Mouse (Mus musculus): ENCODE data around the gene Primpol. TPM values are rescaled to one million over a fixed set of nuclear protein-coding genes. Genes with fewer than 3 reads are reported as not detected.
A peak's percentile ranks its signal among the peaks of the same experiment; 100 is the strongest.

Gene Primpol
- 0.81 and 1.8 TPM in 2 replicates for polyA plus RNA-seq (2012; rRNA removed)

DNA sequence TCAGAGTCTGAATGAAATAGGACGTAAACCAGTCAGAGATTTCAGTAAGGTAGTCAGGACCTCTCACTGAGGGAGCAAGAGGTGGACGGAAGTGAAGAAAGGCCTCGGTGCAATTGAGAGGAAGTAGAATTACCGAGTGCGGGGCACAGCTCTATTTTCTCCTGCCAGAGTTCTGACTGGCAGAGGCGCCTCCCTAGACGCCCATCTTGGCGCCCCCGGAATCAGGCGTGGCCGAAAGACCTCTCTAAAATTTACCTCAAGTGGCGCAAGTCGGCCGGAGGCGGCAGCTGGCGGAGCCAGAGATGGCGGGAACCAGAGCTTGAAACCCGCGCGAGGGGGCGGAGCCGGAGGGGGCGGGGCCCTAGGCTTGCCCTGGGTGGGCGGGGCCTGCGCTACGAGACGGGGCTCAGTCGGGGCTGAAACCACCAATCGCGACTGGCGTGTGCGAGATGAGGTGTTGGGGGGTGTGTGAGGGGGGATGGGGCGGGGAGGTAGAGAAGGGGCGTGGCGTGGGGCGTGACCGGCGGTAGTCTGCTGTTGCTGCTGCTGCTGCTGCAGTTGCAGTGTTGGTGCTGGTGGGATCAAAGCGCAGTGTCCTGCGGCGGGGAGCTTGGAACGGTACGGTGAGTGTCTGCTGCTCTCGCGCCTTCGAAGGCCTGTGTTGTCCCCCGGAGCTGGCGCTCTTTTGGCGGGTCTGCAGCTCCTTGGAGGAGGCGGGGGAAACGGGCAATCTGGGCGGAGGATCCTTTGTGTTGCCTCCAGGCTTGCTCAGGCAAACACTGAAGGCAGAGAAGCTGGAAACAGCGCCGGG, at the start of gene Primpol, which contains the start of gene Casp3:
Primpol (minus strand) TSS at position 334 of the 811 bp plus-strand sequence.
Casp3 (plus strand) TSS at position 413 of the 811 bp plus-strand sequence.
- DNase-seq, result peak; percentile 93
- peaks cover 6% of the 10 kb centered on the region for H3K4me1 ChIP-seq (ENCODE audit: control insufficient read depth, insufficient read depth, low read length)
- no peak for TF ChIP-seq CTCF (IDR thresholded peaks at IDR 0.05; ENCODE audit: insufficient read depth, low read length)
- TF ChIP-seq POLR2A (IDR thresholded peaks at IDR 0.05; ENCODE audit: borderline replicate concordance, extremely low read depth, low read depth, low read length), result peak; percentile 87; the same call in 1 of the 2 replicates
- peak within 1 kb of the TSS; percentile 89 for H3K4me3 ChIP-seq (replicated peaks; ENCODE audit: extremely low read depth, low read depth, low read length)
- WGBS, result under 1% methylated on average over 54 of the region's 54 CpGs

DNA sequence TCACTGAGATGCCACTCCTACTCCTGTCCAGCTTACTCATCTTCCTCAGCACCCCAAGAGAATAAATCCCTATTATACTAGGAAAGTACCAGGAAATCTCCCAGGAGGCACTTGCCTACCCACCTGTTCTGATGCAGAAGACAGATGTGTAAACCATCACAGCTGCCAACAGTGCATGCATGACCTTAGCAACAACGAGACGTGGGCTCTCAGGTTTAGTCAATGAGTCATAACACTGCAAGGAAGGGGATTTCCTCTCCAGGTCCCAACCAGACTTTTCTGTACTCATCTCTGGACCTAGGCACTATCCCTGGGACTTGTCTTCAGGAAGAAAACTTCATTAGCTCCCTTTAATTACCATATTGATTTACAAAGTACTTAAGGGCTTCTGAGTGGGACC, 38.9 kb upstream of the Primpol start:
- H3K4me3 ChIP-seq (replicated peaks; ENCODE audit: extremely low read depth, low read depth, low read length), result no peak overlapping the region
- no peak for DNase-seq
- WGBS, result 53% methylated on average over 2 of the region's 2 CpGs
- TF ChIP-seq CTCF (IDR thresholded peaks at IDR 0.05; ENCODE audit: insufficient read depth, low read length) (no peak), POLR2A (IDR thresholded peaks at IDR 0.05; ENCODE audit: borderline replicate concordance, extremely low read depth, low read depth, low read length) (no peak)
- H3K4me1 ChIP-seq (ENCODE audit: control insufficient read depth, insufficient read depth, low read length), result peaks cover 3% of the 10 kb centered on the region; the same call in 1 of the 2 replicates

DNA sequence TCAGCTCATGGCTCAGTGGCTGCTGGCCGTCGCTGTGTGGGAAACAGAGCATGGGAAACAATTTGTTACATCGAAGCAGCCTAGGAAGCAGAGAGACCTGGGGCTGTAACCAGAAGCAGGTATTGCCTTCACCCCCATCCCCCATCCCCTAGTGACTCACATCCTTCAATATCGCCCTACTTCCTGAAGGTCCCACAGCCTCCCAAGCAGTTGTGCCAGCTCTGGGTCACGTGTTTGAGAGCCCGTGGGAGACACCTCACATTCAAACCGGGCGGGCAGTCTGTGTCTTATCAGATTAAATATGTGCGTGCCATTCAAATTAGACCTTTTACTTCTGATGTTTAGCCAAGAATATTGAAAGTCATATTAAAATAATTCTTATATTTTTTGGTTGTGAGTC, 34.9 kb upstream of the Primpol start:
- DNase-seq, result peak; percentile 10

DNA sequence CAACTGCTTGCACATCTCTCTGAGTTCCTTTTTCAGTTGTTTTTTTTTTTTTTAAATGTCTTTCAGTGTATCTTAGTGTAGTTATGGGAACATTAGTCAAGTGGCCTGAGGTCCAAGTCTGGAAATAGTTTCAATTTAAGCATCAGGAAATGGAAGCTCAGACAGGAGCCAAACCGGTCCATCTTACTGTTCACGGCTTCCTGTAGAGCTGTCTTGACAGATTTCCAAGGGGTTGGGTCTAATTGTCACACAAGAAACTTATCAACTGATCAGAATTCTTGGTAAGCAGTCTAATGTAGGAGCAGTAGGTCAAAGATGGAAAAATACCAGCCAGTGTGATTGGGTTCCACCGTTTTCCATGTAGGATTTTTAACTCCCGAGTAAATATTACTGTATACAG, 31.4 kb upstream of the Primpol start:
- WGBS, result 39% methylated on average over 4 of the region's 4 CpGs

More for the DNA sequence above, 34.9 kb upstream of the Primpol start:
- Histone ChIP-seq H3K4me3 (replicated peaks; ENCODE audit: extremely low read depth, low read depth, low read length) (no peak overlapping the region), H3K4me1 (ENCODE audit: control insufficient read depth, insufficient read depth, low read length) (peaks cover 3% of the 10 kb centered on the region; the same call in 1 of the 2 replicates)
- TF ChIP-seq CTCF (IDR thresholded peaks at IDR 0.05; ENCODE audit: insufficient read depth, low read length) (no peak), POLR2A (IDR thresholded peaks at IDR 0.05; ENCODE audit: borderline replicate concordance, extremely low read depth, low read depth, low read length) (no peak)
- WGBS, result 33% methylated on average over 9 of the region's 9 CpGs

DNA sequence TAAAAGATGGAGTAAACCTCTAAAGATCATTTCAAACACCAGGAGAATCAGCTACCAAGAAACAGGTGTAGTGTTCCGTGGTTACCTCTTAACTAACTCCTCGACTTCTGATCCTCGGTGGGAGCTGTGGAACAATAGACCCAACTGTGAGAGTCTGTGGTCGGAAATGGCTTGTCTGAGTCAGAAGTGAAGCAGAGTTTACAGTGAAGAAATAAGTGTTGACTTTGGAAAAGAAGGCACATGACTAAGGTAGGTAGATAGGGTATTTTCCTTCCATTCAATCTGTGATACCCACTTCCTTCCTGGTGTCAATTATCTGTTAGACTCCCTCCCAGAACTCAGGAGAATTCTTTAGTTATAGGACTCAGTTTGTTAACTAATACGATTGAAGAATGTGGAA, 24.3 kb upstream of the Primpol start:
- no peak for DNase-seq
- Histone ChIP-seq H3K4me1 (ENCODE audit: control insufficient read depth, insufficient read depth, low read length) (peaks cover 8% of the 10 kb centered on the region), H3K4me3 (replicated peaks; ENCODE audit: extremely low read depth, low read depth, low read length) (no peak overlapping the region)
- TF ChIP-seq POLR2A (IDR thresholded peaks at IDR 0.05; ENCODE audit: borderline replicate concordance, extremely low read depth, low read depth, low read length) (no peak), CTCF (IDR thresholded peaks at IDR 0.05; ENCODE audit: insufficient read depth, low read length) (no peak)
- 42% methylated on average over 5 of the region's 5 CpGs for WGBS

More for the DNA sequence above, 31.4 kb upstream of the Primpol start:
- Histone ChIP-seq H3K4me1 (ENCODE audit: control insufficient read depth, insufficient read depth, low read length) (peaks cover 3% of the 10 kb centered on the region; the same call in 1 of the 2 replicates), H3K4me3 (replicated peaks; ENCODE audit: extremely low read depth, low read depth, low read length) (no peak overlapping the region)
- TF ChIP-seq CTCF (IDR thresholded peaks at IDR 0.05; ENCODE audit: insufficient read depth, low read length) (no peak), POLR2A (IDR thresholded peaks at IDR 0.05; ENCODE audit: borderline replicate concordance, extremely low read depth, low read depth, low read length) (no peak)
- DNase-seq, result no peak

DNA sequence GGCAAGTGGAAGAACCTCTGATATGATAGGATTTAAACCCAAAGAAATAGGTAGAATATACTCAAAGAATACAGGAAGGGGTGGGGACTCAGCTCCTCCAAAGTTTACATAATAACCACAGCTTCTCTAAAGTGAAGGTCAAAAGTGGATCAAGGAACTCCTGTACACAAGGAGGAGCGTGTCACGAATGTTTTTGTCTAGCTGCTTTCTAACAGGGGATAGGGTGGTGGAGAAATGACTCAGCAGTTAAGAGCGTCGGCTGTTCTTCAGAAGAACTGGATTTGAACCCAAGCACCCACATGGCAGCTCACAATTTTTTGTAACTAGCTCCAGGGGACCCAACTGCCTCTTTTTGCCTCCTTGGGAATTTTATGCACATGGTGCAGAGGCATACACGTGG, 22.8 kb upstream of the Primpol start:
- H3K4me3 ChIP-seq (replicated peaks; ENCODE audit: extremely low read depth, low read depth, low read length), result no peak overlapping the region
- DNase-seq, result no peak
- H3K4me1 ChIP-seq (ENCODE audit: control insufficient read depth, insufficient read depth, low read length), result peaks cover 8% of the 10 kb centered on the region
- 38% methylated on average over 5 of the region's 5 CpGs for WGBS
- TF ChIP-seq POLR2A (IDR thresholded peaks at IDR 0.05; ENCODE audit: borderline replicate concordance, extremely low read depth, low read depth, low read length), result no peak
- TF ChIP-seq CTCF (IDR thresholded peaks at IDR 0.05; ENCODE audit: insufficient read depth, low read length), result no peak

DNA sequence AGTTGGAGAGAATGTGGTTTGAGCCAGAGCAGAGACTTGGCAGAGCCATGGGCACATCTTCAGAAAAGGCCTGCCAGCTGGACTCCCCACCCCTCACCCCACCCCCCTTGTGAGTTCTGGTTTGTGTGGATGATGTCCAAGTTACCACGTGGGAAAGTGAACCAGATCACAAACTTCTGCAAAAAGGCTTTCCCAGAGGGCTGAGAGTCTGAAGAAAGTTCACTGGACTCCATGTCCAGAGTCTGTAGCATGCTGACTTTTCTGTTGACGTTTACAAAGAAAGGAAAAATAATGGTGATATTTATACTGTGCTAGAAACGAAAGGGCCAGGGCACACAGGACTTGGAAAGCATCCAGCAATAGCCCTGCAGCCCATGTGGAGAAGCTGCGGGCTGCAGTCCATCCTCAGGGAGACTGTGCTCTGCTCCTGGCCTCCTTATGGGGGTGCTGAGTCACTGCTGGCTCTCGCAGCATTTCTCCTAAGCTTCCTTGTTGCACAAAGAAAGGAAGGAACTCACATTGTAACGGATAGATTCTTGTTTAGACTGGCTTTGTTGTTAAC, 22.1 kb upstream of the Primpol start:
- 13% methylated on average over 6 of the region's 6 CpGs for WGBS
- peak; percentile 24 for DNase-seq
- Histone ChIP-seq H3K4me1 (ENCODE audit: control insufficient read depth, insufficient read depth, low read length) (peaks cover 8% of the 10 kb centered on the region), H3K4me3 (replicated peaks; ENCODE audit: extremely low read depth, low read depth, low read length) (no peak overlapping the region)
- TF ChIP-seq POLR2A (IDR thresholded peaks at IDR 0.05; ENCODE audit: borderline replicate concordance, extremely low read depth, low read depth, low read length) (no peak), CTCF (IDR thresholded peaks at IDR 0.05; ENCODE audit: insufficient read depth, low read length) (no peak)

DNA sequence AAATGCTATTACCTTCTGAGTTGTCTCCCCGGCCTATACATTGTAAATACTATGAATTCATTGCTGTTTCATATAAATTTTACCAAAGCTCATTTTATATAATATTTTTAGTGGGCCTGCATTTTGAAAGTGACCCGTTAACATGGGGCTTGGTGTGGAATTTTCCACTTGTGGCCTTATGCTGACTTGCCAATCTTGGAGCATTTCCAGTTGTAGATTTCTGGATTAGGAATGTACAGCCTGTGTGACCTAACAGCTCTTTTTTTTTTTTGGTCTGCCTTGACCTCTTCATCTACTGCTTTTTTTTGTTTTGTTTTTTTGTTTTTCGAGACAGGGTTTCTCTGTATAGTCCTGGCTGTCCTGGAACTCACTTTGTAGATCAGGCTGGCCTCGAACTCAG, 13.9 kb upstream of the Primpol start:
- H3K4me3 ChIP-seq (replicated peaks; ENCODE audit: extremely low read depth, low read depth, low read length), result no peak overlapping the region
- DNase-seq, result no peak
- WGBS, result 87% methylated on average over 4 of the region's 4 CpGs
- H3K4me1 ChIP-seq (ENCODE audit: control insufficient read depth, insufficient read depth, low read length), result 0 out of 2 replicates have a peak, but pooled peaks cover 2% of the 10 kb centered on the region
- TF ChIP-seq CTCF (IDR thresholded peaks at IDR 0.05; ENCODE audit: insufficient read depth, low read length) (no peak), POLR2A (IDR thresholded peaks at IDR 0.05; ENCODE audit: borderline replicate concordance, extremely low read depth, low read depth, low read length) (no peak)

DNA sequence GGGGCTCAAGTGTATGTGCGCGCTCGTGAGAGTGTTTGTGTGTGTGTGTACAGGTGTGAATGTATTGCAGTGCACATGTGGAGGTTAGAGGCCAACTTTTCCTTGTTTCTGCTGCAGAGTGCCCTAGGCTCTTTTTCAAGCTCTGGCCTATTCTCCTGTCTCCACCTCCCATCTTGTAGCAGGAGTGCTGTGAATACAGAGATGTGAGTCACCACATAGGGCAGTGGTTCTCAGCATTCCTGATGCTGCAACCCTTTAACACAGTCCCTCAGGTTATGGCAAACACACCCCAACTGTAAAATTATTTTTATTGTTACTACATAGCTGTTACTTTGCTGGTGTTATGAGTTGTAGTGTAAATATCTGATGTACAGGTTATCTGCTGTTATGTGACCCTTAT, 13.4 kb upstream of the Primpol start:
- Histone ChIP-seq H3K4me1 (ENCODE audit: control insufficient read depth, insufficient read depth, low read length) (peaks cover 2% of the 10 kb centered on the region; the same call in 1 of the 2 replicates), H3K4me3 (replicated peaks; ENCODE audit: extremely low read depth, low read depth, low read length) (no peak overlapping the region)
- WGBS, result 96% methylated on average over 3 of the region's 3 CpGs
- DNase-seq, result no peak
- TF ChIP-seq CTCF (IDR thresholded peaks at IDR 0.05; ENCODE audit: insufficient read depth, low read length) (no peak), POLR2A (IDR thresholded peaks at IDR 0.05; ENCODE audit: borderline replicate concordance, extremely low read depth, low read depth, low read length) (no peak)

Data from lung, adult 2 months (tissue).